7 mouse cellular contexts compared by ENCODE assay signal in genomic region chr2:30901646-30902160, GRCm38 (mm10). TPM values are rescaled to one million over a fixed set of nuclear protein-coding genes. Genes with fewer than 3 reads are reported as not detected.
DNase-seq lines count a peak whose midpoint lies in the region; ATAC-seq and TF ChIP-seq lines count a peak whose summit lies in the region.

No protein-coding gene starts in this region.

- no peak for TF ChIP-seq CTCF in intestine, postnatal 0 days (IDR thresholded peaks at IDR 0.05; ENCODE audit: low read depth)

- H3K9me3 ChIP-seq in kidney, embryonic 16.5 days (ENCODE audit: low read length), result no peaks in the 10 kb centered on the region
- no peaks in the 10 kb centered on the region for H3K9me3 ChIP-seq in embryonic facial prominence, embryonic 12.5 days
- H3K9me3 ChIP-seq in intestine, postnatal 0 days (ENCODE audit: control insufficient read depth), result no peaks in the 10 kb centered on the region
- no peaks in the 10 kb centered on the region for H3K9me3 ChIP-seq in neural tube, embryonic 15.5 days (replicated peaks)

- H3K4me2 ChIP-seq in kidney, embryonic 16.5 days (replicated peaks; ENCODE audit: low read depth, low read length), result peak overlapping the region; percentile 76
- H3K4me2 ChIP-seq in embryonic facial prominence, embryonic 12.5 days (replicated peaks), result peak overlapping the region; percentile 83
- peak overlapping the region; percentile 60; the same call in 1 of the 2 replicates for H3K4me2 ChIP-seq in intestine, postnatal 0 days (replicated peaks; ENCODE audit: low read depth)
- peak overlapping the region; percentile 63 for H3K4me2 ChIP-seq in neural tube, embryonic 15.5 days

- H3K4me3 ChIP-seq in kidney, embryonic 16.5 days (ENCODE audit: low read length), result peak overlapping the region; percentile 51
- H3K4me3 ChIP-seq in embryonic facial prominence, embryonic 12.5 days, result peak overlapping the region; percentile 48
- no peak overlapping the region; the same call in 1 of the 2 replicates for H3K4me3 ChIP-seq in intestine, postnatal 0 days (ENCODE audit: low read depth, low read length)
- no peak overlapping the region for H3K4me3 ChIP-seq in neural tube, embryonic 15.5 days (replicated peaks)

- WGBS in kidney, embryonic 16.5 days, result 61% methylated on average over 6 of the region's 6 CpGs
- WGBS in embryonic facial prominence, embryonic 12.5 days, result 49% methylated on average over 6 of the region's 6 CpGs
- WGBS in intestine, postnatal 0 days, result 66% methylated on average over 6 of the region's 6 CpGs
- 66% methylated on average over 6 of the region's 6 CpGs for WGBS in neural tube, embryonic 15.5 days

- no peak for DNase-seq in kidney, postnatal 10 days
- no peak for DNase-seq in embryo, embryonic 10 days (ENCODE audit: low spot score)
- no peak for DNase-seq in frontal cortex, postnatal 10 days (ENCODE audit: low spot score in 2 of 2)

- H3K4me1 ChIP-seq in kidney, embryonic 16.5 days (ENCODE audit: insufficient read depth, low read length), result peaks cover 38% of the 10 kb centered on the region
- H3K4me1 ChIP-seq in embryonic facial prominence, embryonic 12.5 days, result peaks cover 36% of the 10 kb centered on the region
- H3K4me1 ChIP-seq in intestine, postnatal 0 days (replicated peaks; ENCODE audit: control insufficient read depth, insufficient read depth, low read length), result no peaks in the 10 kb centered on the region
- H3K4me1 ChIP-seq in neural tube, embryonic 15.5 days, result peaks cover 13% of the 10 kb centered on the region

- H3K27me3 ChIP-seq in kidney, embryonic 16.5 days (ENCODE audit: insufficient read depth, low read length), result no peaks in the 10 kb centered on the region
- no peaks in the 10 kb centered on the region for H3K27me3 ChIP-seq in embryonic facial prominence, embryonic 12.5 days
- H3K27me3 ChIP-seq in intestine, postnatal 0 days (replicated peaks; ENCODE audit: control insufficient read depth, insufficient read depth, low read length), result peaks cover 11% of the 10 kb centered on the region; the same call in 1 of the 2 replicates
- peaks cover 29% of the 10 kb centered on the region for H3K27me3 ChIP-seq in neural tube, embryonic 15.5 days (replicated peaks)

- peak overlapping the region; percentile 73 for H3K9ac ChIP-seq in kidney, embryonic 16.5 days (replicated peaks; ENCODE audit: low read length)
- H3K9ac ChIP-seq in embryonic facial prominence, embryonic 12.5 days, result 0 out of 2 replicates have a peak overlapping the region, but pooled peaks have one; percentile 53
- no peak overlapping the region for H3K9ac ChIP-seq in intestine, postnatal 0 days (ENCODE audit: low read depth, low read length)
- no peak overlapping the region for H3K9ac ChIP-seq in neural tube, embryonic 15.5 days (replicated peaks)

- no peak for ATAC-seq in kidney, embryonic 16.5 days (ENCODE audit: low FRiP score, low TSS enrichment)
- ATAC-seq in embryonic facial prominence, embryonic 12.5 days (ENCODE audit: insufficient number of reproducible peaks, insufficient read depth, low FRiP score, low TSS enrichment), result no peak
- no peak for ATAC-seq in intestine, postnatal 0 days
- ATAC-seq in neural tube, embryonic 15.5 days (ENCODE audit: low FRiP score), result no peak

- H3K36me3 ChIP-seq in kidney, embryonic 16.5 days (ENCODE audit: insufficient read depth, low read length), result no peaks in the 10 kb centered on the region
- 0 out of 2 replicates have a peak, but pooled peaks cover 3% of the 10 kb centered on the region for H3K36me3 ChIP-seq in embryonic facial prominence, embryonic 12.5 days
- H3K36me3 ChIP-seq in intestine, postnatal 0 days (ENCODE audit: control insufficient read depth, insufficient read depth), result no peaks in the 10 kb centered on the region
- H3K36me3 ChIP-seq in neural tube, embryonic 15.5 days, result no peaks in the 10 kb centered on the region

- H3K27ac ChIP-seq in kidney, embryonic 16.5 days (ENCODE audit: low read length), result peak overlapping the region; percentile 59; the same call in 1 of the 2 replicates
- H3K27ac ChIP-seq in embryonic facial prominence, embryonic 12.5 days, result no peak overlapping the region
- H3K27ac ChIP-seq in intestine, postnatal 0 days (ENCODE audit: low read depth, low read length), result no peak overlapping the region
- no peak overlapping the region for H3K27ac ChIP-seq in neural tube, embryonic 15.5 days (replicated peaks)

RNA-seq across cellular contexts. Expression of gene Ptges, which starts 28.0 kb away (rescaled TPM):
- polyA plus RNA-seq in kidney, embryonic 16.5 days (2015; fragmentation: Nextera tagmentation; extraction: Ambion mirVana), result 19.1 and 25.2 TPM in 2 replicates
- 11.6 and 12.0 TPM in 2 replicates for polyA plus RNA-seq in embryonic facial prominence, embryonic 12.5 days (2016; fragmentation: Nextera tagmentation; extraction: Ambion mirVana)
- 2.8 and 3.6 TPM in 2 replicates for polyA plus RNA-seq in intestine, postnatal 0 days (2015; fragmentation: Nextera tagmentation; extraction: Ambion mirVana)
- polyA plus RNA-seq in neural tube, embryonic 15.5 days (2015; fragmentation: Nextera tagmentation; extraction: Ambion mirVana), result 3.6 and 4.0 TPM in 2 replicates

RNA-seq across cellular contexts. Expression of gene Tor1b, which starts 51.1 kb away (rescaled TPM):
- 38.9 and 40.4 TPM in 2 replicates for polyA plus RNA-seq in kidney, embryonic 16.5 days (2015; fragmentation: Nextera tagmentation; extraction: Ambion mirVana)
- polyA plus RNA-seq in embryonic facial prominence, embryonic 12.5 days (2016; fragmentation: Nextera tagmentation; extraction: Ambion mirVana), result 31.5 and 31.9 TPM in 2 replicates
- polyA plus RNA-seq in intestine, postnatal 0 days (2015; fragmentation: Nextera tagmentation; extraction: Ambion mirVana), result 13.3 and 14.6 TPM in 2 replicates
- polyA plus RNA-seq in neural tube, embryonic 15.5 days (2015; fragmentation: Nextera tagmentation; extraction: Ambion mirVana), result 17.3 and 20.2 TPM in 2 replicates

Comparison
In these comparisons a context has a peak if more than half of its experiments do, and no peak if none do; other contexts are left out.
1. H3K4me3 ChIP-seq: peak in kidney, embryonic 16.5 days (single experiment) and embryonic facial prominence, embryonic 12.5 days (single experiment); none in intestine, postnatal 0 days (single experiment) and neural tube, embryonic 15.5 days (single experiment).
2. H3K9ac ChIP-seq: peak in kidney, embryonic 16.5 days (single experiment) and embryonic facial prominence, embryonic 12.5 days (single experiment); none in intestine, postnatal 0 days (single experiment) and neural tube, embryonic 15.5 days (single experiment).
3. Peak in every context shown above with its lines, with median percentiles within 50 percentile points of each other: H3K4me2 ChIP-seq.